Mouse (Mus musculus) lung, adult 2 months (tissue): ENCODE results near the gene Pet117.

ENCODE experiments used
- CTCF ChIP-seq: fragments of 200-500 bp; IDR thresholded peaks from 2 replicates; pipeline ENCODE4 v1.5.1; 2011; ENCODE audit warnings: mild to moderate bottlenecking, low read length, control low read depth; ENCODE audit not compliant: insufficient read depth
- POLR2A ChIP-seq: fragments of 200-500 bp; IDR thresholded peaks from 2 replicates; pipeline ENCODE4 v1.6.1; 2011; ENCODE audit warnings: low read depth, mild to moderate bottlenecking, control low read depth, low read length, borderline replicate concordance; ENCODE audit errors: extremely low read depth

- no peak for TF ChIP-seq CTCF
- no peak for TF ChIP-seq POLR2A
Observed at GRCm38 (mm10) chr2:144381293-144381692, 12.5 kb downstream of the Pet117 start.
